Mouse (Mus musculus) lung, embryonic 14.5 days (tissue): ENCODE data around the gene Nlrx1. TPM values are rescaled to one million over a fixed set of nuclear protein-coding genes. Genes with fewer than 3 reads are reported as not detected.

Experiments
- ATAC-seq: fragments of 200-750 bp; cut with Nextera tagmentation; 2 replicates; pipeline ENCODE4 v1.8.0; 2017; ENCODE audit warnings: mild to moderate bottlenecking, moderate TSS enrichment, moderate library complexity; ENCODE audit not compliant: insufficient read depth
- DNase-seq: peaks from one replicate; pipeline ENCODE4 v3.0.0-alpha.2; 2015
- H3K27ac ChIP-seq: fragments of 300-500 bp; sonication (generic); 2 replicates; pipeline ENCODE4 v1.5.1; 2014; ENCODE audit warnings: low read depth, mild to moderate bottlenecking, moderate library complexity
- H3K27me3 ChIP-seq: fragments of 300-500 bp; sonication (generic); 2 replicates; pipeline ENCODE4 v1.6.1; 2014; ENCODE audit warnings: low read length, control low read depth; ENCODE audit not compliant: insufficient read depth
- H3K36me3 ChIP-seq: fragments of 300-500 bp; sonication (generic); 2 replicates; pipeline ENCODE4 v1.6.1; 2014; ENCODE audit warnings: control low read depth; ENCODE audit not compliant: insufficient read depth
- H3K4me1 ChIP-seq: fragments of 300-500 bp; sonication (generic); 2 replicates; pipeline ENCODE4 v1.6.1; 2014; ENCODE audit warnings: antibody characterized with exemption, control low read depth; ENCODE audit not compliant: insufficient read depth
- H3K4me2 ChIP-seq: fragments of 300-500 bp; sonication (generic); 2 replicates; pipeline ENCODE4 v1.6.1; 2014; ENCODE audit warnings: mild to moderate bottlenecking
- H3K4me3 ChIP-seq: fragments of 300-500 bp; sonication (generic); 2 replicates; pipeline ENCODE4 v1.5.1; 2014; ENCODE audit warnings: low read depth, low read length
- H3K9ac ChIP-seq: fragments of 300-500 bp; sonication (generic); 2 replicates; pipeline ENCODE4 v1.6.1; 2014
- H3K9me3 ChIP-seq: fragments of 300-500 bp; sonication (generic); 2 replicates; pipeline ENCODE4 v1.6.1; 2016; ENCODE audit warnings: low read depth, low read length, control low read depth
- CTCF ChIP-seq: IDR thresholded peaks from 2 replicates; pipeline ENCODE4 v1.5.1; 2016; ENCODE audit warnings: antibody characterized with exemption, low read depth
- WGBS: fragments of 180-500 bp; shearing (Covaris S2); extraction: QIAGEN DNeasy Blood & Tissue Kit; methylation state at CpG from one replicate; pipeline ENCODE4 v1.1.7; 2014; 5-methylcytosine and 5-hydroxymethylcytosine counted together
- polyA plus RNA-seq: library from polyadenylated mRNA; unstranded; fragments of >200 nt; fragmentation: Nextera tagmentation; extraction: Ambion mirVana; gene quantifications from 2 replicates; pipeline ENCODE4 v1.2.1, GENCODE M21; 2014

The Nlrx1 gene
- polyA plus RNA-seq, 1 experiment from 2014 or later, result 9.2 TPM

DNA sequence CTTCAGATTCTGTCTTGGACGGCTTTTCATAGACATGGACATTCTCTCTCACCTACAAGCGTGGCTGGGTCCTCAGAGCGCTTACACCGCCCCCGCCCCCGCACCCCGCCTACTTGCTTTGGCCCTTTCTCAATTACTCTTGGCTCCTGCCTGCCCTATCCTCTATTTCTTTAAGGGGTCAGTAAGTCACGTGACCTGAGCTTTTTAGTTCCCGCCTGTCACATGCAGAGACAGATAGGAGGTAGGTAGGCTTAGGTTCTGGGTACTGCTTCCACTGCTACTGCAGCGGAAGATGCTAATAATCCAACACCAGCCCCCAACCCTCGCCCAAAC, 20.5 kb upstream of the Nlrx1 start:
- peaks cover 4% of the 10 kb centered on the region; the same call in 1 of the 2 replicates for H3K4me1 ChIP-seq
- DNase-seq (peak; percentile 20), ATAC-seq (no peak)
- no peak overlapping the region for H3K9ac ChIP-seq
- H3K9me3 ChIP-seq, result no peaks in the 10 kb centered on the region
- peaks cover 27% of the 10 kb centered on the region for H3K27me3 ChIP-seq
- no peak overlapping the region for H3K27ac ChIP-seq
- H3K4me3 ChIP-seq, result peak overlapping the region; percentile 63; the same call in 1 of the 2 replicates
- WGBS, result 11% methylated on average over 11 of the region's 11 CpGs
- no peak for TF ChIP-seq CTCF
- H3K4me2 ChIP-seq, result peak overlapping the region; percentile 97
- peaks cover 16% of the 10 kb centered on the region; the same call in 1 of the 2 replicates for H3K36me3 ChIP-seq

- H3K27me3 ChIP-seq, result peaks cover 27% of the 10 kb centered on the region
- no peak for TF ChIP-seq CTCF
- H3K9ac ChIP-seq, result peak within 1 kb of the TSS; percentile 64
- ATAC-seq (peak; percentile 65), DNase-seq (peak; percentile 56)
- H3K27ac ChIP-seq, result 0 out of 2 replicates have a peak within 1 kb of the TSS, but pooled peaks have one; percentile 30
- H3K36me3 ChIP-seq, result peaks cover 10% of the 10 kb centered on the region; the same call in 1 of the 2 replicates
- no peaks in the 10 kb centered on the region for H3K9me3 ChIP-seq
- under 1% methylated on average over 38 of the region's 38 CpGs for WGBS
- peaks cover 4% of the 10 kb centered on the region; the same call in 1 of the 2 replicates for H3K4me1 ChIP-seq
- peak within 1 kb of the TSS; percentile 97 for H3K4me2 ChIP-seq
- peak within 1 kb of the TSS; percentile 63 for H3K4me3 ChIP-seq
Observed at GRCm38 (mm10) chr9:44288076-44288958, 19.9 kb upstream of the Nlrx1 start, which contains the start of gene Abcg4. Gene Abcg4, minus strand, starts transcription at chr9:44288615.

GRCm38 (mm10) chr9:44287401-44288075, 19.1 kb upstream of the Nlrx1 start:
- Histone ChIP-seq H3K4me1 (peaks cover 4% of the 10 kb centered on the region; the same call in 1 of the 2 replicates), H3K36me3 (peaks cover 3% of the 10 kb centered on the region; the same call in 1 of the 2 replicates), H3K9me3 (no peaks in the 10 kb centered on the region), H3K27me3 (peaks cover 27% of the 10 kb centered on the region), H3K4me3 (peak overlapping the region; percentile 63), H3K9ac (peak overlapping the region; percentile 64), H3K27ac (no peak overlapping the region), H3K4me2 (peak overlapping the region; percentile 97)
- WGBS, result under 1% methylated on average over 45 of the region's 47 CpGs
- DNase-seq (peak; percentile 37), ATAC-seq (peak; percentile 57)
- TF ChIP-seq CTCF, result no peak

DNA sequence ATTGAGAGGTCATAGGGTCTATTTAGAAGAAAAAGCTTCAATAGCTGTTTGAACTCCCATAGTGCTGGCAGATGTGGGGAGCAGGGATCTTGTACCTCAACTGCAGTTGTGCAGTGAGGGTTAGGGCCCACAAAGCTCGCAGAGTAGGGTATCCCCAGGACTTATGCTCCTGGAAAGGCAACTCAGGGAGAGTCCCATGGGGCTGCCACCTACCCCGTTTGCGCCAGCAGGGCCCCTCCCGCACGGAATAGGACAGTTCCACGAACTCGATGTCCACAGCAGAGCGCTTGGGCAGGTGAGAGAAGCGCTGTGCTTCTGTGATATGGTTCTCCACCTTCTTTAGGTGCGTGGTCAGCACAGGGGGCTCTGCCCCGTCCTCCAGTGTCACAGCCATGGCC, 18.6 kb upstream of the Nlrx1 start:
- Histone ChIP-seq H3K27ac (no peak overlapping the region), H3K36me3 (no peaks in the 10 kb centered on the region), H3K4me2 (peak overlapping the region; percentile 97), H3K9ac (peak overlapping the region; percentile 64), H3K4me3 (peak overlapping the region; percentile 63), H3K9me3 (no peaks in the 10 kb centered on the region), H3K27me3 (peaks cover 27% of the 10 kb centered on the region), H3K4me1 (peaks cover 4% of the 10 kb centered on the region; the same call in 1 of the 2 replicates)
- peak; percentile 35 for ATAC-seq
- 11% methylated on average over 11 of the region's 11 CpGs for WGBS
- TF ChIP-seq CTCF, result no peak
- DNase-seq, result no peak

GRCm38 (mm10) chr9:44286256-44286850, 18.0 kb upstream of the Nlrx1 start:
- H3K9ac ChIP-seq, result no peak overlapping the region

GRCm38 (mm10) chr9:44283183-44283582, 14.8 kb upstream of the Nlrx1 start:
- Histone ChIP-seq H3K4me1 (no peaks in the 10 kb centered on the region), H3K4me2 (no peak overlapping the region), H3K36me3 (no peaks in the 10 kb centered on the region), H3K9ac (no peak overlapping the region), H3K27me3 (peaks cover 14% of the 10 kb centered on the region), H3K27ac (no peak overlapping the region), H3K4me3 (no peak overlapping the region), H3K9me3 (no peaks in the 10 kb centered on the region)
- 36% methylated on average over 5 of the region's 5 CpGs for WGBS
- ATAC-seq (no peak), DNase-seq (peak; percentile 5)
- TF ChIP-seq CTCF, result no peak

More at GRCm38 (mm10) chr9:44286256-44286850, 18.0 kb upstream of the Nlrx1 start:
- Histone ChIP-seq H3K27ac (no peak overlapping the region), H3K4me3 (peak overlapping the region; percentile 11; the same call in 1 of the 2 replicates), H3K4me2 (peak overlapping the region; percentile 97), H3K36me3 (no peaks in the 10 kb centered on the region), H3K9me3 (no peaks in the 10 kb centered on the region), H3K4me1 (peaks cover 4% of the 10 kb centered on the region; the same call in 1 of the 2 replicates), H3K27me3 (peaks cover 27% of the 10 kb centered on the region)
- WGBS, result 14% methylated on average over 6 of the region's 6 CpGs
- ATAC-seq (no peak), DNase-seq (no peak)
- TF ChIP-seq CTCF, result no peak
